Mouse (Mus musculus): ENCODE results near the gene Pip5k1b.

Pip5k1b gene

GRCm38 (mm10) chr19:24342786-24343185 lies 212.9 kb downstream of the Pip5k1b start:
- DNase-seq (ENCODE audit: low read depth, low spot score): no peak

- peak; percentile 27 for DNase-seq (ENCODE audit: low read depth, low spot score)
These were observed 219.1 kb downstream of the Pip5k1b start for GRCm38 (mm10) chr19:24336370-24337076.

- DNase-seq (ENCODE audit: low read depth, low spot score): no peak
These were observed 219.9 kb downstream of the Pip5k1b start for GRCm38 (mm10) chr19:24335611-24336343.

- DNase-seq (ENCODE audit: low read depth, low spot score): no peak
These were observed 222.7 kb downstream of the Pip5k1b start for GRCm38 (mm10) chr19:24332956-24333355.

DNA sequence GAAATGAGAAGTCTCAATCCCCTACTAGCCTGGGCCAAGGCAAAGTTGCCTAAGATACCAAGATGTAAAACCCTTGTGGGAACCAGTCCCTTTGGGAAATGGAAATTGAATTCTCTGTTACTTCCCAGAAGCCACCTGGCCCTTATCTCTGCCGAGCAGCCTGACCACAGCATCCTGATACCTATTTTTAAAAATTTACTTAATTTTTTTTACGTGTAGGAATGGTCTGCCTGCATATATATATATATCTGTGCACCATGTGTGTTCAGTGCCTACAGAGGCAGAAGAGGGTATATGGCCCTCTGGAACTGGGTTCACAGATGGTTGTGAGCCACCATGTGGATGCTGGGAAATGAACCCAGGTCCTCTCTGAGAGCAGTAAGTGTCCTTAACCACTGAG lies 224.4 kb downstream of the Pip5k1b start:
- DNase-seq (ENCODE audit: low read depth, low spot score): no peak

DNA sequence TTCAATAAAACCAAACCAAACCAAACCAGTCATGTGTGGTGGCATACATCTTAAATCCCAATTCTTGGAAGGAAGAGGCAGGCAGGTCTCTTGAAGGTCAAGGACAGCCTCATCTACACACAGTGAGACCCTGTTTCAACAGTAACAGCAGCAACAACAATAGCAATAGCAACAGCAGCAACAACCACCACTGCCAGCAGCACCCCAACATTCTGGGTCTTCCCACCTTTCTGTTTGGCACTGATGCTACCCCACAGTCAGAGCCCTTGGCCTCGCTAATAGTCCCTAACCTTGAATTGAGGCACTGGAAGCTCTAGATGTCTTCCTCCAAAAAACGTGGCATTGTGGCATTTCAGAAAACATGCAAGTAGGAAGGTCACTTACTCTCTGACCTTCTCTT lies 225.3 kb downstream of the Pip5k1b start:
- no peak for DNase-seq (ENCODE audit: low read depth, low spot score)

- no peak for DNase-seq (ENCODE audit: low read depth, low spot score)
These were observed 227.8 kb downstream of the Pip5k1b start for GRCm38 (mm10) chr19:24327921-24328320.

GRCm38 (mm10) chr19:24326969-24327368 lies 228.7 kb downstream of the Pip5k1b start:
- no peak for DNase-seq (ENCODE audit: low read depth, low spot score)

DNA sequence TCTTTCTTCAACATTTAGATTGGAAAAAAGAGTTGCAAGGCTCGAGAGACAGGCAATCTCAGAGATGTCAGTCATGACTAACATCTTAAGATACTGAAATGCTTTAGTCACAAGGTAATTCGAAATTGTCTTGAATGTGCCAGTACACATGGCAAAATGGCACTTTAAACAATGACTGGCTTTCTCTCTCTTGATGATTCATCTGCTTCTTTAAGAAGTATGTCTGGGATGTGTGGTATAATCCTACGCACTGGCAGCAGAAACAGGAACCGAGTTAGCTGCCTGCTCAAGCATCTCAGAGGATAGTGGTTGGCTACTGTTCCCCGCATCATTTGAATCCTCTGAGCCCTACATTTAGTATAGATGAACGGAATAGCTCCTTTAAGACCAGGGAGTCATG lies 230.0 kb downstream of the Pip5k1b start:
- DNase-seq (ENCODE audit: low read depth, low spot score): no peak

DNA sequence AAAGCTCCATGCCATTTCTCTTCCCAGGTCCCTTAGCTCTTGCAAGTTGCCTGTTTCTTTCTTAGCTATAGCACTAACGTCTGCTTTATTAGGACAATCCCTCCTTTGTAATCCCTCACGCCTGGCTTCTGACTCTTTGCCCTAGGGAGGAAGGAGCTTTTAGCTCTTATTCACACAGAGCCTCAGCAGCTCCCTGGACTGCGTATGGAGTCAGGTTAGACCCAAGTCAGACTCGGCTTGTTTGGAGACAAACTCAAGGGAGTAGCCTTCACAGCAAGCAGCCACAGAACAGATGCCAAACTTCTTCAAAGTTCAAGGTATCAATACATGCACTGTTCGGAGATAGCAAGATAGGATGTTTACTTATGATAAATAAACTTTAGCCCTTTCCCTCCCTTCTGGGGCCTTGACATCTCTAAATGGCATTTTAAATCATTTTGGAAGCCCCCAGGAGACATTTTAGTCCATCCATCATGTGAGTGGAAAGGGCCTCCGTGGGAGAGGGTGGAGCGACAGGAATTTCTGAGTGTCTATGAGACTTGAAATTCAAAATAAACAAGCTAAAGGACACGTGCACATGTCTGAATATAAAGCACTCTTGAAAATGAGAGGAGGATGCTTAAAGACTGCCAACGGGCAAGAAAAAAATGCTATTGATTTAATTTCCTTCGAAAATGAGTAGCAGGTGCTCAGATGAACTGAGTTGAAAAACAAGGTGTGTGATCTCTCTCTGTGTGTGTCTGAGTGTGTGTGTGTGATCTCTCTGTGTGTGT lies 231.6 kb downstream of the Pip5k1b start:
- DNase-seq (ENCODE audit: low read depth, low spot score): no peak

DNA sequence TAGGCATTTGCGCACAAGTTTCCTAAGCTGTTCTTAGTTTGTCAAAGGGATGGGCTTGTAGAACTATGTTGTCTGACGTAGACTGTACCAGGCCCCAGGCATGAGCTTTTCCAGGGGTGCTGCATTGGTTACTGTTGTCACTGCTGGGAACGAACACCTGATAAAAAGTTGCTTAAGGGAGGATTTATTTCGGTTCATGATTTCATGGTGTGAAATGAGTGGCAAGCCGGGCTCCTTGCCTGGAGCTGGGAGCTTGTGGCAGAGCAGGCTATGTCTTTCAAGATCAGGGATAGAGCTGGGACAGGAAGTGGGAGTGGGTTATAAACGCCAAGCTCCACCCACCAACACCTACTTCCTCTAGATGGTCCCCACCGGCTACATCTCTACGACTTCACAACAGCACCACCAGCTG lies 233.8 kb downstream of the Pip5k1b start:
- peak; percentile 54 for DNase-seq (ENCODE audit: low read depth, low spot score)

GRCm38 (mm10) chr19:24321211-24321899 lies 234.3 kb downstream of the Pip5k1b start:
- no peak for DNase-seq (ENCODE audit: low read depth, low spot score)

DNA sequence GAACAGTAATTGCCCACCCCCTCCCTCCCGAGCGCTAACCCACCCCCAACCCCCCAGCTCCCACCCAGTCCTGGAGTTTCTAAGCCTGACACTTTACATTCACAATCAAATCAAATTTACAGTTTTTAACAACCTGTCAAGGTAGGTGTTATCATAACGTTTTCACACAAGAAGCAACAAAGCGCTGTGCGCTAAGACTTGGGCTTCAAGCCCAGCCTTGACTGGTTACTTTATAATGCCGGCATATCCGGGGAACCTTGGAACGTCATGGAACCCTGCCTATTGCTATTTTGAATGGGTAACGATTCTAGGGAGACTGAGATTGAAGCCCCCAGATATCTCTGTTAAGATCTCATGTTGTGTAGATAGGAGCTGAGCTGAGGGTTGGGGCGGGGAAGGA lies 237.5 kb downstream of the Pip5k1b start:
- DNase-seq (ENCODE audit: low read depth, low spot score): no peak

- DNase-seq (ENCODE audit: low read depth, low spot score): no peak
These were observed 237.9 kb downstream of the Pip5k1b start for GRCm38 (mm10) chr19:24317731-24318130.

- peak; percentile 40 for DNase-seq (ENCODE audit: low read depth, low spot score)
These were observed 238.6 kb downstream of the Pip5k1b start for GRCm38 (mm10) chr19:24317038-24317591.

DNA sequence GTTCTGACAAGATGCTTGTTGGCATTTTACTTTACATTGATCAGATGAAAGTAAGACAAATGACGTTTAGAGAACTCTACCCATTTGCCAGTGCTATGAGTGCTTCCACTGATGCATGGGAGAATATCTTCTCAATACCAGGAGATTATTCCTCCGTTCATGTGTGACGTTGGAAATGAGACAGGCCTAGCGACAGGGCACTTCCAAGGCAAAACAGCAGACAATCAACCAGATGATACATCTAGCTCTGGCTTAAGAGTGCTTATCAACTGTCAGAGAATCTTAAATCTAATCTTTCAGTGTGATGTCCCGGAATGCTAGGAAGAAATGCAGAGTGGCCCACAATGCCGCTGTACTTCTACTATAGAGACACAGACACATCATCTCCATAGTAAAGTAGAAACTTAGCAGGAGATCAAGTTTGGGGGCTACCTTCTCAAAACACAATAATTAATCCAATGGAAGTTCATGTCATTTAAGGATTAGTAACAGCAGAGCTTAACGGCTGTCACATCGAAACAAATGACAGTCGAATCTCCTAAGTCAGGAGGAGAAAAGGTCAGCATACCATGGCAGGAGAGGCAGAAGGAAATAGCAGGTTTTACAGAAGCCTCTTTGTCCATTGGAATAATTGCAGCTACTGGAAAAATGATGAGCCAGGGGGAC lies 239.5 kb downstream of the Pip5k1b start:
- DNase-seq (ENCODE audit: low read depth, low spot score): no peak

GRCm38 (mm10) chr19:24315234-24315633 lies 240.4 kb downstream of the Pip5k1b start:
- DNase-seq (ENCODE audit: low read depth, low spot score): no peak

DNA sequence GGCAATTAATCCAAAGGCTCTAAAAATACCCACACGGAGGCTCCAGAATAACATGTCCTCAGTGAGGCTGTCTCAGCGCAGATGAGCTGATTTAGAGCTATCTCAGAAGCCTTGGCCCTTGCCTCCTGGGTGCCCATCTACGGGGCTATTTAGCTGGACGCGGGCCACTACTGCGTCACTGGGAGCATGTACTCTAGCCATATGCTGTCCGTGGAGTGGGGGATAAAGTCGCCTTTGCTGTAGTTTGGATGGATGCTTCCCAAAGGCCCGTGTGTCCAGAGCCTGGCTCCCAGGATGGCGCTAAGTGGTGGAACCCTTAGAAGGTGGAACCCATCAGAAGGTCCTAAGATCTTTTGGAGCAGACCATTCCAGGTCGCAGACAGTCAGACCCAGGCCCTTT lies 241.0 kb downstream of the Pip5k1b start:
- no peak for DNase-seq (ENCODE audit: low read depth, low spot score)

DNA sequence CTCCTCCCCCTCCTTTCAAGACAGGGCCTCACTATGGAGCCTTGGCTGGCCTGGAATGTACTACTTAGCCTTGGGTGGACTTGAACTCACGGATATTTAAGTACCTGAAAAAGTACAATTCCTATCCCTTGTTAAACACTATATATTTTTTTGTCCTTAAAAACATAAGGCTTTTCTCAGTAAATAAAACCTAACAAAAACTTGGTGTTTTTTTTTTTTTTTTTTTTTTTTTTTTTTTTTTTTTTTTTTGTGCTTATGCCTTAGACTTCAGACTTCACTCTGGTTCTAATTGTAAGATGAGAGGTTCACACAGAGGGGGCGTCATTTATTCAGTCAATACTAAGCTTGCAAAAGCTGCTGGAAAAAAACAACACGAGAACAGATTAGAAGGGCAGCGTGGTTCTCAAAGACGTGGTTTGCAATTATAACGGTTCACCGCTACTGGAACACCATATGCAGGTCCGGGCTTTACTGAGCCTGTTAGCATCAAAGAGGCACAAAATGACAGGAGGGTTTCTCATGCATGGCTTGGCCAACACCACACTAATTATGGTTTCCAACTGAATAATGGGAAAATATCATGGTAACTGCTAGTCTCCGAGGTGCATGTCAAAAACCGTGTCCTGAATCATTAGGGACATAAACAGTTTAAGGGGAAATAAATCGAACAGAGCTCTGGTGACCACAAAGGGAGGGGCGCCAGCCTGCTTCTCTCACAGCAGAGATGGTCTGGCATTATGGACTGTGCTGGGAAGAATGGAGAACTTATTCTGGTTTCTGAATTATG lies 242.9 kb downstream of the Pip5k1b start:
- DNase-seq (ENCODE audit: low read depth, low spot score): no peak

DNA sequence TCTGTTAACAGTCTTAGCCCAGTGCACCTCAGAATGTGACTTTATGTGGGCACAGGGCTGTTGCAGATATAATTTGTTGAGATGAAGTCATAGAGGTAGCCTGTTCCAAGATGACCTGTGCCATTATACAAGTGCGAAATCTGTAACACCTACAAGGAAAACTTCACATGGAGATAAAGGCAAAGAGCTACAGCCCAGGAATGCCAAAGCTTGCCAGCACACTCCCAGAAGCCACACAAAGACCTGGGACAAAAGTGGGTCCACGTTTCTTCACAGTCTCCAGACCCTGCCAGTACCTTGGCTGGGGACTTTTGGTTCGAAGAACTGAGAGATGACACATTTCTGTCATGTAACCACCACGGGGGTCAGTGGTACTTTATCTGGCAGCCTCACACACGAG lies 243.6 kb downstream of the Pip5k1b start:
- DNase-seq (ENCODE audit: low read depth, low spot score): no peak
